Mouse (Mus musculus) stomach, postnatal 0 days (tissue): ENCODE measurements around the gene Hoxa10. TPM values are rescaled to one million over a fixed set of nuclear protein-coding genes. Genes with fewer than 3 reads are reported as not detected.

Experiments
- ATAC-seq: fragments of 200-750 bp; cut with Nextera tagmentation; 2 replicates; pipeline ENCODE4 v1.8.0; 2017; ENCODE audit not compliant: low FRiP score, low TSS enrichment
- DNase-seq: peaks from one replicate; pipeline ENCODE4 v3.0.0-alpha.2; 2016; ENCODE audit warnings: low spot score
- H3K27ac ChIP-seq: fragments of 300-500 bp; sonication (generic); replicated peaks from 2 replicates; pipeline ENCODE4 v1.5.1; 2014; ENCODE audit warnings: mild to moderate bottlenecking, control low read depth
- H3K27me3 ChIP-seq: fragments of 300-500 bp; sonication (generic); 2 replicates; pipeline ENCODE4 v1.6.1; 2014; ENCODE audit warnings: low read length; ENCODE audit not compliant: control insufficient read depth, insufficient read depth
- H3K36me3 ChIP-seq: fragments of 300-500 bp; sonication (generic); 2 replicates; pipeline ENCODE4 v1.6.1; 2014; ENCODE audit warnings: low read length, mixed read lengths; ENCODE audit not compliant: control insufficient read depth, insufficient read depth
- H3K4me1 ChIP-seq: fragments of 300-500 bp; sonication (generic); replicated peaks from 2 replicates; pipeline ENCODE4 v1.6.1; 2014; ENCODE audit warnings: antibody characterized with exemption; ENCODE audit not compliant: control insufficient read depth, insufficient read depth
- H3K4me2 ChIP-seq: fragments of 300-500 bp; sonication (generic); replicated peaks from 2 replicates; pipeline ENCODE4 v1.6.1; 2014; ENCODE audit warnings: low read depth, mild to moderate bottlenecking, control low read depth, moderate library complexity
- H3K4me3 ChIP-seq: fragments of 300-500 bp; sonication (generic); 2 replicates; pipeline ENCODE4 v1.5.1; 2014; ENCODE audit warnings: low read depth, low read length, control low read depth
- H3K9ac ChIP-seq: fragments of 300-500 bp; sonication (generic); 2 replicates; pipeline ENCODE4 v1.6.1; 2014; ENCODE audit warnings: mild to moderate bottlenecking, low read length, control low read depth, mixed read lengths
- H3K9me3 ChIP-seq: fragments of 300-500 bp; sonication (generic); 2 replicates; pipeline ENCODE4 v1.6.1; 2016; ENCODE audit warnings: low read length; ENCODE audit not compliant: control insufficient read depth
- CTCF ChIP-seq: IDR thresholded peaks from 2 replicates; pipeline ENCODE4 v1.5.1; 2016; ENCODE audit warnings: antibody characterized with exemption, low read depth, mild to moderate bottlenecking, moderate library complexity
- EP300 ChIP-seq: optimal IDR thresholded peaks from 2 replicates; pipeline ENCODE3; 2016; ENCODE audit warnings: antibody characterized with exemption
- WGBS: fragments of 180-500 bp; shearing (Covaris S2); extraction: QIAGEN DNeasy Blood & Tissue Kit; methylation state at CpG from one replicate; pipeline ENCODE4 v1.1.7; 2014; 5-methylcytosine and 5-hydroxymethylcytosine counted together
- polyA plus RNA-seq: library from polyadenylated mRNA; unstranded; fragments of >200 nt; fragmentation: Nextera tagmentation; extraction: Ambion mirVana; gene quantifications from 2 replicates; pipeline ENCODE4 v1.2.1, GENCODE M21; 2015

Hoxa10 gene
- polyA plus RNA-seq, 1 experiment from 2014 or later: not detected

DNA sequence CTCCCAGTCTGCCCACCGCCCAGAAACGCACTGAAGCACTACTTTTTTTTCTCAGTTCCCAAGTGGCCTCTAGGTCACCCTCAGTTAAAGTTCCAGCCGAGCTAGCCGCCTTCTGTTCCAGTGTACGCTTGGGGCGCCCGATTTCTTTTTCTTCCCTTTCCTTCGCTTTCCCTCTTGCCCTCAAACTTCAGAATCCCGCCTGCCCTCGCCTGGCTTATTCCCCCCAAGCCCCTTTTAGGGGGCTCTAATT lies 37.6 kb downstream of the Hoxa10 start:
- Histone ChIP-seq H3K4me2 (peak overlapping the region; percentile 76), H3K27me3 (peaks cover 2% of the 10 kb centered on the region; the same call in 1 of the 2 replicates), H3K9me3 (no peaks in the 10 kb centered on the region), H3K36me3 (no peaks in the 10 kb centered on the region), H3K9ac (peak overlapping the region; percentile 92), H3K4me1 (no peaks in the 10 kb centered on the region), H3K4me3 (peak overlapping the region; percentile 73), H3K27ac (peak overlapping the region; percentile 86)
- DNase-seq: peak; percentile 19
- no peak for ATAC-seq
- WGBS: 21% methylated on average over 10 of the region's 10 CpGs
- TF ChIP-seq EP300 (no peak), CTCF (no peak)

DNA sequence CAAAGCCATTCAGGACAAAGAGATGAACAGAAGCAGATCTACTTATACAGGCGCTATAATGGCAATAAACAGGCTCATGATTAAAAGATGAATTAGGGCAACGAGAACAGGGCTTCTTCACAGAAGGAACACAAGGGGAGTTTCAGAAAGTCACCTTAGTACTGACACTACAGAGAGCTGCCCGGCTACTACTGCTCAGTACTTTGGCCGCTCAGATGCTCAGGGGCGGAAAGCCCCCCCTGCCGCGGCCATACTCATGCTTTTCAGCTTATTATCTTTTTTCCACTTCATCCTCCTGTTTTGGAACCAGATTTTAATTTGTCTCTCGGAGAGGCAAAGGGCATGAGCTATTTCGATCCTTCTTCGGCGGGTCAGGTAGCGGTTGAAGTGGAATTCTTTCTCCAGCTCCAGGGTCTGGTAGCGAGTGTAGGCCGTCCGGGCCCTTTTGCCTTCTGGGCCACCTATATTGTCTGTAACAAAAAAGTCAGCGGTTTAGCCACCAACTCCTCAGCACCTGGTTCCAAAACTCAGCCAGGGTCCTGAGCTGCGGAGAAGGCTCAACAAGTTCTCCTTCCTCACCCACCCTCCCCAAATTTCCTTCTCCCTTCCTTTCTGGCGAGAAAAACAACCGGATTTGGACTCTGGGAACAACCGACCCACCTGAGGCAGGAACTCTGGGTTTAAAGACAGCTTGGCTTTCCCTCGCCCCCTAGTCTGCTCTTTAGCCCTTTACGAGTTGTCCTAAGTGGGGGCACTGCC lies 38.1 kb downstream of the Hoxa10 start:
- Histone ChIP-seq H3K27me3 (peaks cover 2% of the 10 kb centered on the region; the same call in 1 of the 2 replicates), H3K27ac (peak overlapping the region; percentile 86), H3K4me1 (no peaks in the 10 kb centered on the region), H3K4me3 (peak overlapping the region; percentile 73), H3K36me3 (no peaks in the 10 kb centered on the region), H3K4me2 (peak overlapping the region; percentile 76), H3K9me3 (no peaks in the 10 kb centered on the region), H3K9ac (peak overlapping the region; percentile 92)
- DNase-seq (no peak), ATAC-seq (no peak)
- 27% methylated on average over 22 of the region's 22 CpGs for WGBS
- TF ChIP-seq CTCF: no peak
- no peak for TF ChIP-seq EP300

GRCm38 (mm10) chr6:52201269-52201668 lies 39.4 kb downstream of the Hoxa10 start:
- peak overlapping the region; percentile 84 for H3K27ac ChIP-seq
- peak overlapping the region; percentile 76 for H3K4me2 ChIP-seq
- 50% methylated on average over 1 of the region's 1 CpGs for WGBS
- no peaks in the 10 kb centered on the region for H3K36me3 ChIP-seq
- peak overlapping the region; percentile 73 for H3K4me3 ChIP-seq
- DNase-seq: peak; percentile 19
- no peaks in the 10 kb centered on the region for H3K4me1 ChIP-seq
- H3K27me3 ChIP-seq: no peaks in the 10 kb centered on the region; the same call in 1 of the 2 replicates
- H3K9ac ChIP-seq: peak overlapping the region; percentile 50
- TF ChIP-seq CTCF (no peak), EP300 (no peak)
- H3K9me3 ChIP-seq: no peaks in the 10 kb centered on the region
- no peak for ATAC-seq

- Histone ChIP-seq H3K4me3 (peak overlapping the region; percentile 73), H3K9me3 (no peaks in the 10 kb centered on the region), H3K4me2 (peak overlapping the region; percentile 76), H3K27me3 (no peaks in the 10 kb centered on the region; the same call in 1 of the 2 replicates), H3K36me3 (no peaks in the 10 kb centered on the region), H3K4me1 (no peaks in the 10 kb centered on the region), H3K27ac (peak overlapping the region; percentile 84), H3K9ac (peak overlapping the region; percentile 50)
- DNase-seq (no peak), ATAC-seq (no peak)
- TF ChIP-seq EP300: no peak
- TF ChIP-seq CTCF: no peak
- 47% methylated on average over 10 of the region's 10 CpGs for WGBS
These were observed 39.9 kb downstream of the Hoxa10 start for GRCm38 (mm10) chr6:52200751-52201250.

DNA sequence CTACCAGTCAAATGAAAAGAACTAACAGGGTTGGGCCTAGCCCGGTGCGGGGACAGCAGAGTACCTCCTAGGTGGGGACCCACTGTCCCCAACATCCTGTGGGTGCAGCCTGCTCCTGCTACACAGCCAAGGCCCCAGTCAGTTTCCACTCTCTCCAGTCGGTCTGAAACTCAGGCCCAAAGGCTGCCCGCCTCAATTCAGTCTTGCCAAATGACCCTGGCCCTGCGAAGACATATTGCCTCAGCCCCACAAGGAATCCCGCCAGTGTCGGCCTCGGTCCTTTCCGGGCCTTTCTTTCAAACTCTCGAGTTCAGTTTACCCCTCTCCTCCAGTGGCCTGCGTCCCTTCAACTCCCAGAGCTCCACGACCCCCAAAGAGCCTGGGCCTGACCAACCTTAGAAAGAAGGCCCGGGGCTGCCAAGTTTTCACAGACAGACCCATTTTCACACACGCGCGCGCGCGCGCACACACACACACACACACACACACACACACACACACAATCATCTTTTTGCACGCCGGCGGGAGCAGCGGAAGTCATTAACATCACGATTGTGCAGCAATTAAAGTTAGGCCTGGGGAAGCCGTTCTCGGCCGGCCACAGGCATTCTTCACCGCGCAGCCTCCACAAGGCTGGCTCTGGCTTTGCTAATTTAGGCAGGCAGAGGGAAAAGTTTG lies 40.4 kb downstream of the Hoxa10 start:
- Histone ChIP-seq H3K4me2 (peak overlapping the region; percentile 76), H3K4me3 (peak overlapping the region; percentile 73), H3K4me1 (no peaks in the 10 kb centered on the region), H3K9me3 (no peaks in the 10 kb centered on the region), H3K27me3 (no peaks in the 10 kb centered on the region; the same call in 1 of the 2 replicates), H3K27ac (peak overlapping the region; percentile 84), H3K9ac (peak overlapping the region; percentile 50), H3K36me3 (no peaks in the 10 kb centered on the region)
- DNase-seq (peak; percentile 20), ATAC-seq (no peak)
- 40% methylated on average over 30 of the region's 30 CpGs for WGBS
- TF ChIP-seq EP300 (no peak), CTCF (no peak)
